Mouse (Mus musculus): Measurements from ENCODE around the gene Lhx3.

DNA sequence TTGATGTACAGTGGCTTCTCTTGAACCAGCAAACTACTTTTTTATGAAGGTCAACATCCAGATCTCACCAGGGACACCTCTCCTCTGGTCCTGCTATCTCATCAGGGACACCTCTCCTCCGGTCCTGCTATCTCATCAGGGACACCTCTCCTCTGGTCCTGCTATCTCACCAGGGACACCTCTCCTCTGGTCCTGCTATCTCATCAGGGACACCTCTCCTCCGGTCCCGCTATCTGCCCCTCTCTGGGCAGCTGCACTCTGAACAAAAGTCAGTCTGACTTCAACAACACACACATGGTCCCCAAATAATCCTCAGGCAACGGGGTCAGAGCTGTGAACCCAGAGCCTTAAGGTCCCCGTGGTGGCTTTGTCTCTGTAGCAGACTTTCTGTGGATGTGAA, 31.4 kb downstream of the Lhx3 start:
- TF ChIP-seq KAT2A (IDR thresholded peaks at IDR 0.05; ENCODE audit: insufficient replicate concordance, low read length) (no peak), POLR2A (IDR thresholded peaks at IDR 0.05; ENCODE audit: low read depth, low read length) (no peak), MYC (IDR thresholded peaks at IDR 0.05; ENCODE audit: low read depth, low read length) (no peak), CTCF (conservative IDR thresholded peaks at IDR 0.05 in 1 of 2, IDR thresholded peaks at IDR 0.05 in 1 of 2; ENCODE audit: low read depth in 2 of 2, low read length in 2 of 2) (no peak), UBTF (IDR thresholded peaks at IDR 0.05; ENCODE audit: low read depth, low read length) (no peak), MAZ (IDR thresholded peaks at IDR 0.05; ENCODE audit: low read depth, low read length) (no peak), EP300 (IDR thresholded peaks at IDR 0.05; ENCODE audit: low read length) (no peak), SIN3A (IDR thresholded peaks at IDR 0.05; ENCODE audit: low read length) (no peak), NRF1 (IDR thresholded peaks at IDR 0.05; ENCODE audit: low read depth, low read length) (no peak), CHD2 (IDR thresholded peaks at IDR 0.05; ENCODE audit: low read length) (no peak)
